Mouse (Mus musculus) cerebellum, adult 8-10 months (tissue): Measurements from ENCODE around the gene Mphosph10.
A peak's percentile ranks its signal among the peaks of the same experiment; 100 is the strongest.

ENCODE experiments used
- DNase-seq: peaks from one replicate; pipeline ENCODE4 v3.0.0; 2022

Mphosph10 gene

GRCm38 (mm10) chr7:64392122-64392818, at the start of gene Mphosph10, which contains the start of gene Mcee:
Gene Mphosph10, minus strand, starts transcription at chr7:64392268.
Gene Mcee, plus strand, starts transcription at chr7:64392607.
- DNase-seq: peak; percentile 95

- DNase-seq: no peak
Measured at GRCm38 (mm10) chr7:64440519-64440918, 48.5 kb upstream of the Mphosph10 start.

GRCm38 (mm10) chr7:64439595-64440518, 47.8 kb upstream of the Mphosph10 start:
- DNase-seq: no peak

GRCm38 (mm10) chr7:64424861-64425260, 32.8 kb upstream of the Mphosph10 start:
- peak; percentile 48 for DNase-seq

DNA sequence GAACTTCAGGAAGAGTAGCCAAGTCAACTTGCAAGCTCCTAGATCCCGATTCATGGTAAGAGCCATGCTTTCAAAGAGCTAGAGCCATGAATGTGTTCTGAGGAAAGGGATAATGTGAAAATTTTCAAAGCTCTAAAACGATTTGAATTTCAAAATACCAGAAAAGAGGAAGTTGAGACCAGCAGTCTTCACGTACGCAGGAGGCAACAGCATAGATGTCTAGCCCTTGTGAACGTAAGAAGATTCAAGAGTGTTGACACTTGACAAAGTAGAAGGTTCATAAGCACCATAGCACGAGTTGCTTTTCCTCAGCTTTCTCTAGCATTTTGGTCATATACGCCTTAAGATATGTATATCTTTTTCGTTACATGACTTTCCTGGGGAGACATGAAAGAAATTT, 11.9 kb upstream of the Mphosph10 start:
- no peak for DNase-seq

- DNase-seq: no peak
Measured at GRCm38 (mm10) chr7:64402452-64402851, 10.4 kb upstream of the Mphosph10 start.

- no peak for DNase-seq
Measured at GRCm38 (mm10) chr7:64400725-64401124, 8.7 kb upstream of the Mphosph10 start.

- no peak for DNase-seq
Measured at GRCm38 (mm10) chr7:64392819-64393151, 717 bp upstream of the Mphosph10 start.

GRCm38 (mm10) chr7:64391479-64391878, 589 bp downstream of the Mphosph10 start:
- DNase-seq: peak; percentile 16

DNA sequence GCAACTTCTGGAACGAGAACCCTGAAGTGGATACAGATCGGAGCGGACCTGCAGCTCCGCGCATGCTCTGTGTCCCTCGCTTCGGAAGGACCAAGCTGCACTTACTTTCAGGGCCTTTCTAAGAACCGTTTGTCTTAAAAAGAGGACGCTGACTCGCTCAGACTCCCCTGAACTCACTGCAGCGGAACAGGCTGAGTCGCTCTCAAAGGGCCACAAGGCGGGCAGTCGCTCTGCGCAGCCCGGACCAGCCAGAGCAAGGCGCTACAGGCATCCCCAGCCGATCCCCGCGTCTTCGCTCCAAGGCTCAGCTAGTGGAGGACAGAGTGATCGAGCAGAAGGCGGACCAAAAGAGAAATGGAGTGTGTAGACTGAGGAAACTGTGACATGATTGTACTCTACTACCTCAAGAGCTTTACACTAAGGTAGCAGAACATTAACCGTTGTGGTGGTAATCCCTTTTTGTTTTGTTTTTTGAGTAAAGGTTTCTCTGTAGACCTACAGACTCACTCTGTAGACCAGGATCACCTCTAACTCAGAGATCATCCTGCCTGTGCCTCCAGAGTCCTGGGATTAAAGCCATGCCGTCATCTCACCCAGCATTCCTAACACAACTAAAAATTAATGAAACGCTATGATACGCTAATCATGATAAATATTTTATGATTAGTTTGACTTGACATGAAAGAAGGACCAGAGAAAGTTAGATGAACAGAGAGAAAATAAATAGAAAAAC, 18.1 kb downstream of the Mphosph10 start, which contains the start of gene Fan1:
Gene Fan1, minus strand, starts transcription at position 266 of the 733 bp plus-strand sequence.
- DNase-seq: peak; percentile 87

DNA sequence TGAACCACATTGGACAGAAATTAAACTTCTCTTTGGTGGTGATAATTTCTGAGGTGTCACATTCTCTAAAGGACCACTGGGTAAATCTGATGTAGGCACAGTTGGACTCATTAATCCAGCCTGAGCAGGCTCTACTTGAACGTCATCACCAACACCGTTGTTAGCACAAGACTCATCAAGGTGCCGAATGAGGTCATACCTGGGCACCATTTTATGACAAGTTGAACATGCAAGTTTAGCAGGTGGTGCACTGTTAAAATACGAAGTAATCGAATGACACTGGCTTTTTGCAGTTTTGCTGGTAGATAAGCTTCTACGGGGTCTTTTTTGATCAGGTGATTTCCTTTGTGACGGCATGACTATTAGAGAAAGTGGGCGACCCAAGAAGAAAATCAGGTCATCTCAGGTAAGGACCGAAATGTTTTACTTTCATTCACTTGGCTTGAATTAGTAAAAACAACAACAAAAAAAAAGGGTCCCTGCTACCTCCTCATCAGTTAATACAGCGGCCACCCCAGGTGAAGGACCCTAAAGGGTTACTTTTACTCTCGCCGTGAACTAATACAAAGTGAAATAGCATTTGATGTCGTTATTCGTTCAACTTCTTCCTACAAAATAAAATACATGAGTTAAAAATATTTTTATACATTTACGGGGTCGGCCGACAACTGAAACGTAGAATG, 18.8 kb downstream of the Mphosph10 start:
- DNase-seq: no peak

DNA sequence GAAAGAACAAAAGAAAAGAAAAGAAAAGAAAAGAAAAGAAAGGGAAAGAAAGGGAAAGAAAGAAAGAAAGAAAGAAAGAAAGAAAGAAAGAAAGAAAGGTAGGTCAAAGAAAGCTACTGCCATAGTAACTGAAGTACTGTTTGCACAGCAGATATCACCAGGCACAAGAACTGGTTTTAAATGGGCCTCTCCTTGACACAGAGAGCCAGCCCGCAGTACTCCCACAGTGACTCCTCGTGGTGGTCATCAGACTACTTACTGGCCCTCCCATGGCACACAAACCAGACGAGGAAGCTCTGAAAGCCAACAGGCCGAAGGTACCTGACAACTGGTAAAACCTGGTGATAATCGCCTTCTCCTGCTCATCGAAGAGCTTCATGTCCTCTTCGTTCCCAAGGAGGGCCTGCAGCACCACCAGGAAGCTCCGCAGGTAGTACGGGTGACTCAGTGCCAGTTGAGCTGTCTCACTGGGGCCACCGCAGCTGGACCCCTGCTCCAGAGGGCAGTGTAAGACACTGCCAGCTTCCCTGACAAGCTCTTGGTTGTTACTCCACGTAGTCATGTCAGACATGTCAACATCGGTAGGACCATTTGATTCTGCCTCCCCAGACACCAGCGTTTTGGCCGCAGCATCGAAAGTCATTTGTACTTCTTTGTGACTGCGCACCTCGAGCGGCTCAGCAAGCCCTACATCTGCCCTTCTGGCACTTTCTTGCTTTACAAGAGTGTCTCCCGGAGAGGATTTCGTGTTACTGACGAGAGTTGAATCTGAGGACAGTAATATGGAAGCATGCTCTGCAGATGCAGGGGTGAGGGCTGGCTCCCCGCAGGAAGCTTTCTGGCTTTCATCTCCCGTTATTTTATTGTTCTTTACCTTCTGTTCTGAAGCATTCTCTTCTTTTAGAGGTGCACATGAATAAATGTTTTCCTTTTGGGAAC, 19.9 kb downstream of the Mphosph10 start:
- DNase-seq: no peak

GRCm38 (mm10) chr7:64369841-64370240, 22.2 kb downstream of the Mphosph10 start:
- no peak for DNase-seq

GRCm38 (mm10) chr7:64365863-64366262, 26.2 kb downstream of the Mphosph10 start:
- no peak for DNase-seq

DNA sequence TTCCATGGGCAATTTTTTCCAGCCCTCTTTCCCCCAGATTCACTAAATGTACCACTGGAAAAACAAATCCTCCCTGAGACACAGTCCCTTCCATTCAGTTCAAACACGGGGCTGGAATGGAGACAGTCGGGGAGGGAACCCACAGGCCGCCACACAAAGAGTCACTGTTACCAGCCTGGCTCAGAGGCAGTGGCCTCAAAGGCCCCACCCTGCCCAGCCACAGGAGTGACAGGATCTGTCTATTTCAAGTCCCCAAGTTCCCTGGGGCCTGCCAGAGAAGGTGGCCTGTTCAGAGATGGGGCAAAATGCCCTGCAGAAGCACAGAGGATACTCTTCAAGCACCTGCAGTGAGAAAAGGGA, 31.5 kb downstream of the Mphosph10 start:
- no peak for DNase-seq

DNA sequence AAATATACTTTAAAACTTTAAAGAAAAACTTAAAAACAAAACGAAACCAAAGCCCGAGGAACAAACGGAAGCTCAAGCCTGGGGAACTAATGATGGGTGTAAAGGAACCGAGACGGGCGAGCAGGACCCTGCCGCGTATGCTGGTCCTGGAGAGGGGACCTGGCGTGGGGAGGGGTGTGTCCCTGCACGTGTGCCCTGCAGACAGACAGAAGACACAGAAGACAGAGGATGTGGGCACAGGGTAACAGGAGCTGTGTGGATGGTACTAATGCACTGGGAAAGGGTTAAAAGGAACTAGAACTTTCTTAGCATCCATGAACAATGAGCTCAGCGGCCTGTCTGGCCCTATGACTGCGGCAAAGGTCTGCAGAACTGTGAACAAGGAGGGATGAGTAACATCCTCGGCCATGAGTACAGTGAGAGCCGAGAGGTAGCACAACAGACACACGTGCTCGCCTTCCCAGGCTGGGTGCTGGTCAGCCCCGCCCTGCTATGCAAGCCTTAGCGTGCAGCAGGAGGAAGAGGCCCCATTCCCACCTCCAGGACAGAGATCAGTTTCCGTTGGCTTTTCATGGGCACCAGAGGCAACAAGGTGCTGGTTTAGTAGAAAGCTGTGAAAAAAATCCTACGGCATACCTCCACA, 32.0 kb downstream of the Mphosph10 start:
- DNase-seq: no peak

- no peak for DNase-seq
Measured at GRCm38 (mm10) chr7:64358666-64359065, 33.4 kb downstream of the Mphosph10 start.

DNA sequence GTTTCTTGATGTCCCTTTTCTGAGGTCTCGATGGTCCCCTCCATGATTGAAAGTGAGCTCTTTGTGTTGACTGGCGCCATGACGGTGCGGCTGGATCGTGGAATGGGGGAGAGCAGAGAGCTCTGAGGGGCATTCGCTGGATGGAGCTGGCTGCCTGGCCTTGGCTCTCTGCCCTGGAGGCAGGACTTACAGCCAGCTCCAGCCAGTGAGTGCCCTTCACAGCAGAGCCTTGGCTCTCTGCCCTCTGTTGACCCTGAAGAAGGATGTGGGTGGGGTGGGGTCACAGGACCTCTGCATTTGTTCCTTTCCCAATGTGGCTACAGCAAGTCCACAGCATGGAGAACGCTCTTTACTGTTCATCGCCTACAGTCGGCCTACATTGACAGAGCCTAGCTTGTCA, 34.7 kb downstream of the Mphosph10 start:
- no peak for DNase-seq

- no peak for DNase-seq
Measured at GRCm38 (mm10) chr7:64356661-64357060, 35.4 kb downstream of the Mphosph10 start.

GRCm38 (mm10) chr7:64354206-64354605, 37.9 kb downstream of the Mphosph10 start:
- DNase-seq: no peak

GRCm38 (mm10) chr7:64351087-64351486, 41.0 kb downstream of the Mphosph10 start:
- peak; percentile 64 for DNase-seq
